Mouse (Mus musculus): Measurements from ENCODE around the gene Creb3. TPM values are rescaled to one million over a fixed set of nuclear protein-coding genes. Genes with fewer than 3 reads are reported as not detected.
"Not testable (repeated sequence)": the region's sequence is repeated elsewhere in the genome, so short reads cannot be mapped to it uniquely, and the experiment has no call there.

The Creb3 gene
- total RNA-seq, 2 experiments from 2014 or later: 74.6 to 77.9 TPM

DNA sequence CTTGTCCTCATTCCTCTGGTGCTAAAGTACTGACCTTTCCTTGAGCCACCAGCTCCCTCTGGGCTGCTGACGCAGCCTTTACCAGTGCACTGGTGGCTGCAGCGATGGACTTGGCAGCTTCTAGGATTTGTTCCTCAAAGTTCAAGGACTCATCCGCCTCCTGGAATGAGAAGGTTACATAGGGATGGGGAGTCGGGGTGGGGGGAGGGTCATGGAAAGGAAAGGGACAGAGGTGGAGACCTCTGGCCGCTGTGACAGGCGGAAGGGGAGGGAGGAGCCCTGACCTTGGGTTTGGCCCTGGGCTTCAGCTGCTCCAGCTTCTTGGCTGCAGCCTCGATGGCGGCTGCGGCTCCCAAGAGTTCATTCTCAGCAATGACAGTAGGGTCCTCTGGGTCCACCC, 28.9 kb upstream of the Creb3 start:
- Histone ChIP-seq H3K4me3 (no peak overlapping the region), H3K27ac (no peak overlapping the region)
- intact Hi-C loops (cut with DNase I): loop anchor here (5.0 kb wide), 1 partner anchor 44 kb away; the partner anchor contains the start of genes Gba2 and Rgp1
- DNase-seq (ENCODE audit: extremely low spot score in 1 of 2, low spot score in 2 of 2): no peak
- TF ChIP-seq CTCF (IDR thresholded peaks at IDR 0.05): no peak

DNA sequence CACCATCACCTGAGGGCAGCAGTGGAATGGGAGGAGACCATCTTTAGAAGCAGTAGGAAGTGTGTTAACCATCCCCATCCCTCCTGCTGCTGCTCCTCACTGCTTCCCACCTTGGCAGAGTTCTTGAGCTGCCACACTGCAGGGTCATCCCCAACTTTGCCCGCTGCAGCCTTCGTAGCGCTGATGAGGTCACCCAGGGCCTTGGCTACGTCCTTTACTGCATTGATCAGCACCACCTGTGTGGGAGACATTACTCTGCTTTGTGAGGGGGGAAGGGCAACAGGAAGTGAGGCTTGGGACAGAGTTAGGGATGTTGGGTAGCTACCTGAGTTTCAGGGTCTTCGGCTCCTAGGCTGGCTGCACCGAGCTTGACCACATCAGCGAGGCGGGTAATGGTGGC, 26.5 kb upstream of the Creb3 start:
- H3K27ac ChIP-seq: no peak overlapping the region
- intact Hi-C loops (cut with DNase I): no loop called here
- DNase-seq (ENCODE audit: extremely low spot score in 1 of 2, low spot score in 2 of 2): no peak
- TF ChIP-seq CTCF (IDR thresholded peaks at IDR 0.05): no peak
- no peak overlapping the region for H3K4me3 ChIP-seq

DNA sequence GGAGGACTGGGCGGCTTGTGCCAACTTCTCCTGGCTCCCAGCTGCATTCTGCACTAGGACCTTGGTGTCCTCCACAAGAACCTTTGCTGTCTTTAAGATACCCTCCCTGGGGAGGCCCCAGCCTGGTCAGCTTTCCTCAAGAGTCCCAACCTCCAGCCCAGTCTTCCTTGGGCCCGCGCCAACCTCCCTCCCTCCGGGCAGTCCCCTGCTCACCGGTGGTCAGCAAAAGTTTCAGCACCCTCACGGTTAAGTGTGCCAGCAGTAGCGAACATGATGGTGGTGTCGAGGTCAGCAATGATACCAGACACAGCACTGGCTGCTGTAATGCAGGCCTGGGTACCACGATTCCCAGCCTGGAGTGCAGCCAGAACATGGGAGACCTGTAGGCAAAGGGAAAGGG, 26.1 kb upstream of the Creb3 start:
- no peak for DNase-seq (ENCODE audit: extremely low spot score in 1 of 2, low spot score in 2 of 2)
- Histone ChIP-seq H3K27ac (no peak overlapping the region), H3K4me3 (no peak overlapping the region)
- TF ChIP-seq CTCF (IDR thresholded peaks at IDR 0.05): no peak
- intact Hi-C loops (cut with DNase I): no loop called here

DNA sequence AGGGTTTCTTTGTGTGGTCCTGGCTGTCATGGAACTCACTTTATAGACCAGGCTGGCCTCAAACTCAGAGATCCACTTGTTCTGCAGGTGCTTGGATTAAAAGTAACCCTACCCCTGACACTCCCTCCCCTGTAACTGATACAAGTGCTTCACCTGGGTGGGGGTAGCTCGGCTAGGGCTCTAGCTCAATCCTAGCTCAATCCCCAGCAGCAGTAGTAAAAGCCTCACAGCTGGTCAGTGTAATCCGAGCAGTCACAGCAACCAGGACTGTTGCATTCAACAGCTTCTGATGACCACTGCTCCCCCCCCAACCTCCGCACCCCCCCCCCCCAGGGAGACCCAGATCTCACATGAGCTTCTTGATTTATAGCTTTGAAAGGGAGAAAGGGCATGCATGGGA, 20.1 kb upstream of the Creb3 start:
- no peak overlapping the region for H3K27ac ChIP-seq
- intact Hi-C loops (cut with DNase I): no loop called here
- no peak overlapping the region for H3K4me3 ChIP-seq
- DNase-seq (ENCODE audit: extremely low spot score in 1 of 2, low spot score in 2 of 2): no peak
- TF ChIP-seq CTCF (IDR thresholded peaks at IDR 0.05): no peak

DNA sequence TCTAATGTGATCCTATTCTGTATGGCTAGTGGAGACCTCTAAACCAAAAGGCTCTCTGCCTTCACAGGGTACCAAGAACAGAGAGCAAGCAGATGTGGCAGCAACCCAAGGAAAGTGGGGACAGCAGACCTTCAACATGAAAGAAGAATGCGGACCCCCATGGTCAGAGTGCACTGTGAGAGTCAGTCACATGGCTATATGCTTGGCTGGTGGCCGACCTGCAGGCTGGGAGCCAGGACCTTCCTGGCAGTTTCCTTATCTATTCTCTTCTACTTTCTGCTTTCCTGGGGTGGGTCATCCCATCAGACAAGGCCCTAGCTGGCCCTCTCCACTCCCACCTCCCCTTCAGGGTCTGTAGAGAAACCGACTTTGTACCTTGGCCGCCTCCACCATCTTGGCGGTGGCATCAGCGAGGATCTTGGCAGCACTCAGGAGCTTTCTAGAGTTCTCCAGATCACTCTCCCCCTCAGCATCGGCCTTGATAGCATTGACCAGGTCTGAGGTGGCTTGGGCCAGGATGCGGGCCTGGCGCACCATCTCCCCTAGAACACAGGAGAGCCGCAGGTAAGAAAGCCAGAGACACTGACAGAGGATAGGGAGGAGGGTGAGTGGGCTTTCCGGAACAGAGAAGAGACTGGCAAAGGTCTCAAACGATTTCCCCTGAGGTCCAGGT, 15.6 kb upstream of the Creb3 start:
- intact Hi-C loops (cut with DNase I): no loop called here
- Histone ChIP-seq H3K4me3 (no peak overlapping the region), H3K27ac (no peak overlapping the region)
- no peak for TF ChIP-seq CTCF (IDR thresholded peaks at IDR 0.05)
- DNase-seq (ENCODE audit: extremely low spot score in 1 of 2, low spot score in 2 of 2): no peak

DNA sequence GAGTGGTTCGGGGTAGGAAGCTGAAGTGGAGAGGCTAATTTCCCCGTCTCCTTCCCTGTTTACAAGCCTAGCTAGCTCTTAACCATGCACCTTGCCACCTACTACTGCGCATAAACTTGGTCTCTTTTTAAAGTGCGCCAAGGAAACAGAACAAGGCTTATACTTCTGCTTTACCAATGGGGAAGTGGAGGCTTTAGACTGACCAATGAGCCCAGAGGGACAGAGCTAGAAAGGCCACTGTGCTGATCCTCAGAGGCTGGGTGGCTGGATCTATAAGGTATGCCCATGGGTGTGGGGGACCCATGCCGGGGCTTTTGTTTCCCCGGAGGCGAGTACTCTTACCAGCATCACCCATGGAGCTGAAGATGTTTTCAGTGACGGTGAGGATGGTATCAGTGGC, 15.0 kb upstream of the Creb3 start:
- no peak for DNase-seq (ENCODE audit: extremely low spot score in 1 of 2, low spot score in 2 of 2)
- Histone ChIP-seq H3K4me3 (no peak overlapping the region), H3K27ac (no peak overlapping the region)
- no peak for TF ChIP-seq CTCF (IDR thresholded peaks at IDR 0.05)
- intact Hi-C loops (cut with DNase I): no loop called here

DNA sequence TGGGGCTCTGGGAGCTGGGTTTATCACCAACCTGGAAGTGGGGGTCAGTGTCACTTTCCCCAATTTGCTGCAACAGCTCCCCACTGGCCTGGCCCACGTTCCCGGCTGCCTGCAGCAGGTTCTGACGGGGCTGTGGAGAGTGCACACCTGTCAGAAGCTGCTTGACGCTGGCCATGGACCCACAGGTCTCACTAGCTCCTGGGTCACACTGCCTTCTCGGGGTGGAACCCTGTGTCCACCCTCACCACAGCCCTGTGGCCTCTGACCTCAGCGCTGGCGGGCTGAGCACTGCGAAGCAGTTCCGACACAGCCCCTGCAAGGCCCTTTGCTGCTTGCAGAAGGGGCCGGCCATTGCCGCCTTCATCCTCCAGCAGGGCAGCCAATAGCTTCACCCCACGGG, 13.1 kb upstream of the Creb3 start:
- Histone ChIP-seq H3K4me3 (no peak overlapping the region), H3K27ac (no peak overlapping the region)
- intact Hi-C loops (cut with DNase I): no loop called here
- TF ChIP-seq CTCF (IDR thresholded peaks at IDR 0.05): no peak
- no peak for DNase-seq (ENCODE audit: extremely low spot score in 1 of 2, low spot score in 2 of 2)

DNA sequence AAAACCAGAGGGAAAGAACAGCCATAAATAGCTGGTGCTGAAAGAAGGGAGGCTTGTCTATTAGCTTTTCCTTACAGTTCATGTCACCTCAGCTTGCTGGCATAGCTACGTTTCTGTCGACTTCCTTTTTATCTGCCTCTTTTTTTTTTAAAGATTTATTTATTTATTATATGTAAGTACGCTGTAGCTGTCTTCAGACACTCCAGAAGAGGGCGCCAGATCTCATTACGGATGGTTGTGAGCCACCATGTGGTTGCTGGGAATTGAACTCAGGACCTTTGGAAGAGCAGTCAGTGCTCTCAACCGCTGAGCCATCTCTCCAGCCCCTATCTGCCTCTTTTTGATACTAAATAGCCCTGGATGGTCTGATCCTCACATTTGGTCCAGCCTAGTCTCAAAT, 10.3 kb upstream of the Creb3 start:
- H3K27ac ChIP-seq: peak overlapping the region; percentile 70
- peak; percentile 34 for TF ChIP-seq CTCF (IDR thresholded peaks at IDR 0.05)
- H3K4me3 ChIP-seq; DNase-seq (ENCODE audit: extremely low spot score in 1 of 2, low spot score in 2 of 2); intact Hi-C loops (cut with DNase I): not testable (repeated sequence)

DNA sequence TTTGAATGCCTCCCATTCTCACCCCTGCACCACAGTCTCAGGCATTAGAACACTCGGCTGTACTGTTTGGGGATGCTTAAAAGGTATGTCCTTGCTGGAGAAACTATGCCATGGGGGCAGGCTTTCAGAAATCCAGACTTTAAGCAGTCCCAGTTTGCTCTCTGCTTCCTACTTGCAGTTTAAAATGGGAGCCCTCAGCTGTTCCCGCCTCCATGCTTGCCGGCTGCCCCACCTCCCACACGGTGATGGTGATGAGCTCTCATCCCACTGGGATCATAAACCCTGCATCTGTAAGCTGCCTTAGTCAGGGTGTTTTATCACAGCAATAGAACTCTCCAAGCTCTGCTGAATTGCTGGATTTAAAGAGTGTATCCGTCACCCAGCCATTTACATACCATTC, 9.7 kb upstream of the Creb3 start:
- H3K4me3 ChIP-seq: no peak overlapping the region
- no peak for TF ChIP-seq CTCF (IDR thresholded peaks at IDR 0.05)
- DNase-seq (ENCODE audit: extremely low spot score in 1 of 2, low spot score in 2 of 2): peak; percentile 50 to 51
- H3K27ac ChIP-seq: peak overlapping the region; percentile 70
- intact Hi-C loops (cut with DNase I): no loop called here

DNA sequence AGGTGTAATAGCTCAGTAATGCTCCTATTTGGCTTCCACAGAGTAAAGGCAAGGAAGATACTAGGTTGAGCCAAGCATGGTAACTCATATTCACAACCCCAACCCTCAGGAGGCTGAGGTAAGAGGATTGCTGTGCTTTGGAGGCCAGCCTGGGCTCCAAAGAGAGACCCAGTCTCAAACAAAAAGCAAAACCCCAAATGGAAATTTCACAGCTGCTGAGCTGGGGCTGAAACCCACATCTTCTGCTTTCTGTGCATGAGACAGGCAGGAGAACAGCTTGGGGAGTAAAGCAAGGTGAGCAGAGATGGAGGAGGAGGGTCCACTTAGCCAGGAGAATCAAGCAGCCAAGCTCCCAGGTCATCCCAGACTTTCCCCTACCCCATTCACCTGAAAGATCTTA, 8.2 kb upstream of the Creb3 start:
- DNase-seq (ENCODE audit: extremely low spot score in 1 of 2, low spot score in 2 of 2): no peak
- no peak for TF ChIP-seq CTCF (IDR thresholded peaks at IDR 0.05)
- no peak overlapping the region for H3K4me3 ChIP-seq
- intact Hi-C loops (cut with DNase I): no loop called here
- no peak overlapping the region; the same call in 1 of the 2 replicates for H3K27ac ChIP-seq

DNA sequence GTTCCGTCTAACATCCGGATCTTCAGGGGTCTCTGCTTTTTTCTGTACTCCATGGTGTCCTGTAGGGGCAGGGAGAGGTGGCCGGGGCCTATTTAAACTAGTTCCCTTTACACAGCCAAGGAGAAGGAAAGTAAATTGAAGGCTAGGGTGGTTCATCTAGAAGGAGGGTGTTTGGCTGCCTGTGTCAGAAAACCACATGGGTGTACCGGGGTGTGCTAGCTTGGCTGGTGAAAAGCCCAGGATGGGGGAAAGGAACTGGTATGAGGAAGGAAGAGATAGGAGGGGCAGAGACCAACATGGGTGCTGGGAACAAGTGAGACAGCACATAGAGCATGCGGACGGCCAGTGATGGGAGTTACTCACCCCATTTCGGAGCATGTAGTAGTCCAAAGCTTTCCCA, 6.2 kb upstream of the Creb3 start:
- H3K4me3 ChIP-seq: no peak overlapping the region
- intact Hi-C loops (cut with DNase I): no loop called here
- no peak for TF ChIP-seq CTCF (IDR thresholded peaks at IDR 0.05)
- H3K27ac ChIP-seq: no peak overlapping the region
- no peak for DNase-seq (ENCODE audit: extremely low spot score in 1 of 2, low spot score in 2 of 2)

DNA sequence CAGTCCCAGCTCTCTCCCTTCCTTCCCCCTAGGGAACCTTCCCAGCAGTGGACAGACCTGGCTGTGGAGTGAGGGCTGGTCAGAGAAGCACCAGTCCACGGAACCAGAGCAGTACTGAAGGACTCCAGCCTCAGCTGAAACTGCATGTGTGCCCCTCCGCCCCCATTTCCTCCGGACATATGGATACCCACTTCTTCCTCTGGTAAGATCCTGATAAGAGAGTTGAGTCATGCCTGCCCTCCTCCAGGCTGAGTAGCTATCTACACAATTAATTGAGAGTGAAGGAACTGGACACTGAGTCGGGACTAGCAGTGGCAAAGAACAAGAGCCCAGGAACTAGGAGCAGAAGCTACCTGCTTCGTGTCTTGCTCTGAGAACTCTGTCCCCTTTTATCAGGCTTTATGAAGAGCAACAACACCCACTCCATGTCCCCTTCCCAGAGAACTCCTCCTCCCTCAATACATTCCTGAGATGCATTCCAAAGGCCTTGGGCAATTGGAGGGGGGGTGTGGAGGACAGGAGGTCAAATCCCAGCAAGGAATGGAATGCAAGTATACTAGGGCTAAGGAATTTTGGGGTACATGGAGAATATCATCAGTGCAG, 4.0 kb upstream of the Creb3 start:
- Histone ChIP-seq H3K4me3 (no peak overlapping the region), H3K27ac (peak overlapping the region; percentile 40)
- TF ChIP-seq CTCF (IDR thresholded peaks at IDR 0.05): no peak
- intact Hi-C loops (cut with DNase I): no loop called here
- no peak for DNase-seq (ENCODE audit: extremely low spot score in 1 of 2, low spot score in 2 of 2)

Data from left cerebral cortex, adult 2 months (tissue).